In the genomic region with DNA sequence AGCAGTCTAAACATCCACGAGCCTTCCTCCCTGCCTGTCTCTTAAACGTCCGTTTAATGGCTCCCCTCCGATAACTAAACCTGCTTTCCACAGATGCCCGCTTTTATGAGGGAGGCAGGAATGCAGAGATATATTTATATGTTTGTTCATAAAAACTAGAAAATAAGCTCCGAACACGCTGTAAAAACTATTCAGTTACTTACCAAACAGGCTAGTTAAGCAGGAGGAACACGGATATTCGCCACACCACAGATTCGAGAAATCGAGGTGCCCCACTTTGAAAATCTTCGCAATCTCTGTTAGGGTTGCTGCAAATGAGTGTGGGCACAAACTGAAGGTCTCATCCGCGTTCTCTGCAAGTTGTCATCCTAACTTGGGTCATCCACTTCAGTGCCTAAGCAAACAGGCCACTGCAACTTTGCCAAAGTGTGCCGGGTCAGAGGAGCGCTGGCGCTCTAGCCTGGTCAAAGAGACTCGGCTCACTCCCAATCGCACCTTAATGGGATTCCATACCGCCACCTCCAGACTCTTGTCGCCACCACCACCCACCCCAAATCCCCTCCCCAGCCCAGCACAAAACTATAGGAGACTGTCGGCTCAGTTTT, we compare ENCODE assay signal across 12 mouse cellular contexts. TPM values are rescaled to one million over a fixed set of nuclear protein-coding genes. Genes with fewer than 3 reads are reported as not detected.
DNase-seq lines count a peak whose midpoint lies in the region; ATAC-seq and TF ChIP-seq lines count a peak whose summit lies in the region.
"Had no signal": no experiment of that assay in that cellular context is flagged by ENCODE, and none has a peak within 500 bp of the region (broad histone marks: within the 10 kb centered on the region; RNA-seq: fewer than 3 reads in every experiment).

No protein-coding gene starts in this region.

- TF ChIP-seq CTCF in heart, postnatal 0 days (IDR thresholded peaks at IDR 0.05; ENCODE audit: low read depth): no peak

- peaks cover 100% of the 10 kb centered on the region for H3K27me3 ChIP-seq in hindbrain, embryonic 10.5 days (ENCODE audit: insufficient read depth, poor library complexity, severe bottlenecking)
- H3K27me3 ChIP-seq in hindbrain, embryonic 16.5 days (replicated peaks; ENCODE audit: control insufficient read depth, insufficient read depth, low read length): peaks cover 61% of the 10 kb centered on the region
- H3K27me3 ChIP-seq in heart, postnatal 0 days (ENCODE audit: control insufficient read depth, insufficient read depth, low read length): no peaks in the 10 kb centered on the region
- peaks cover 98% of the 10 kb centered on the region for H3K27me3 ChIP-seq in liver, embryonic 15.5 days

- H3K9ac ChIP-seq in hindbrain, embryonic 16.5 days (ENCODE audit: low read depth, low read length): no peak overlapping the region
- peak overlapping the region; percentile 100 for H3K9ac ChIP-seq in heart, postnatal 0 days (replicated peaks; ENCODE audit: low read depth, low read length)
- no peak overlapping the region for H3K9ac ChIP-seq in liver, embryonic 15.5 days
- H3K9ac ChIP-seq: midbrain, embryonic 12.5 days had no signal

- H3K27ac ChIP-seq in hindbrain, embryonic 10.5 days: no peak overlapping the region
- no peak overlapping the region for H3K27ac ChIP-seq in hindbrain, embryonic 16.5 days (ENCODE audit: low read depth, low read length)
- H3K27ac ChIP-seq in heart, postnatal 0 days (ENCODE audit: low read depth): peak overlapping the region; percentile 98
- H3K27ac ChIP-seq in liver, embryonic 15.5 days (replicated peaks): no peak overlapping the region
- H3K27ac ChIP-seq: midbrain, embryonic 12.5 days had no signal

- H3K36me3 ChIP-seq in hindbrain, embryonic 10.5 days: no peaks in the 10 kb centered on the region
- no peaks in the 10 kb centered on the region for H3K36me3 ChIP-seq in hindbrain, embryonic 16.5 days (ENCODE audit: control insufficient read depth, insufficient read depth, low read length)
- H3K36me3 ChIP-seq in heart, postnatal 0 days (replicated peaks; ENCODE audit: control insufficient read depth, insufficient read depth, low read length): peaks cover 4% of the 10 kb centered on the region; the same call in 1 of the 2 replicates
- no peaks in the 10 kb centered on the region for H3K36me3 ChIP-seq in liver, embryonic 15.5 days (replicated peaks)
- H3K36me3 ChIP-seq: midbrain, embryonic 12.5 days had no signal

- WGBS in hindbrain, embryonic 10.5 days: 2% methylated on average over 22 of the region's 22 CpGs
- WGBS in hindbrain, embryonic 16.5 days: 1% methylated on average over 22 of the region's 22 CpGs
- WGBS in heart, postnatal 0 days: 2% methylated on average over 22 of the region's 22 CpGs
- 3% methylated on average over 22 of the region's 22 CpGs for WGBS in liver, embryonic 15.5 days (ENCODE audit: insufficient replicate concordance)

- H3K4me3 ChIP-seq in hindbrain, embryonic 10.5 days: no peak overlapping the region
- H3K4me3 ChIP-seq in hindbrain, embryonic 16.5 days (ENCODE audit: low read length): no peak overlapping the region
- peak overlapping the region; percentile 98 for H3K4me3 ChIP-seq in heart, postnatal 0 days (ENCODE audit: low read depth, low read length)
- peak overlapping the region; percentile 22; the same call in 1 of the 2 replicates for H3K4me3 ChIP-seq in liver, embryonic 15.5 days (replicated peaks)

- peaks cover 18% of the 10 kb centered on the region for H3K4me1 ChIP-seq in hindbrain, embryonic 10.5 days (replicated peaks)
- peaks cover 13% of the 10 kb centered on the region for H3K4me1 ChIP-seq in hindbrain, embryonic 16.5 days (ENCODE audit: control insufficient read depth, insufficient read depth, low read depth, low read length)
- 0 out of 2 replicates have a peak, but pooled peaks cover 4% of the 10 kb centered on the region for H3K4me1 ChIP-seq in heart, postnatal 0 days (ENCODE audit: control insufficient read depth, insufficient read depth)
- 0 out of 2 replicates have a peak, but pooled peaks cover 3% of the 10 kb centered on the region for H3K4me1 ChIP-seq in liver, embryonic 15.5 days (replicated peaks)

- H3K4me2 ChIP-seq in hindbrain, embryonic 16.5 days (ENCODE audit: low read length): no peak overlapping the region
- peak overlapping the region; percentile 97 for H3K4me2 ChIP-seq in heart, postnatal 0 days (ENCODE audit: low read depth, low read length)
- no peak overlapping the region for H3K4me2 ChIP-seq in liver, embryonic 15.5 days

- peak; percentile 50 for DNase-seq in hindbrain, embryonic 10.5 days (ENCODE audit: low spot score)
- peak; percentile 56 for DNase-seq in embryo, embryonic 11 days
- DNase-seq in heart, postnatal 0 days (ENCODE audit: low spot score): peak; percentile 65
- DNase-seq in right cerebral cortex, postnatal 36 days (ENCODE audit: low spot score in 2 of 2): no peak
- no peak for DNase-seq in layer of hippocampus, adult 9-11 months
- DNase-seq in c-Kit-positive CD71-positive TER-119-positive erythroid progenitor cells, embryonic 14.5 days (ENCODE audit: low spot score): no peak
- DNase-seq: cerebellum, adult 9-10 months had no signal

- no peaks in the 10 kb centered on the region for H3K9me3 ChIP-seq in hindbrain, embryonic 10.5 days
- H3K9me3 ChIP-seq in hindbrain, embryonic 16.5 days (ENCODE audit: control insufficient read depth, low read length): no peaks in the 10 kb centered on the region
- H3K9me3 ChIP-seq in heart, postnatal 0 days (replicated peaks; ENCODE audit: control insufficient read depth, low read length): no peaks in the 10 kb centered on the region
- H3K9me3 ChIP-seq in liver, embryonic 15.5 days (replicated peaks): no peaks in the 10 kb centered on the region
- H3K9me3 ChIP-seq: midbrain, embryonic 12.5 days had no signal

- ATAC-seq in hindbrain, embryonic 16.5 days: no peak
- peak; percentile 45 for ATAC-seq in heart, postnatal 0 days (ENCODE audit: insufficient read depth, low read depth)
- ATAC-seq in liver, embryonic 15.5 days (ENCODE audit: insufficient read depth): no peak

- no peak for TF ChIP-seq EP300 in heart, postnatal 0 days (IDR thresholded peaks at IDR 0.05; ENCODE audit: low read depth)

RNA-seq across cellular contexts. Expression of a gene that starts 0.7 kb away (rescaled TPM):
- 0.20 TPM in 1 of 2 replicates, not detected in the other for polyA plus RNA-seq in hindbrain, embryonic 10.5 days (2016; fragmentation: Nextera tagmentation; extraction: Ambion mirVana)
- polyA plus RNA-seq in hindbrain, embryonic 16.5 days (2015; fragmentation: Nextera tagmentation; extraction: Ambion mirVana): not detected in 2 replicates
- total RNA-seq in heart, postnatal 0 days (2014; rRNA removed; ENCODE audit: low replicate concordance): 33.2 and 39.5 TPM in 2 replicates
- polyA plus RNA-seq in heart, postnatal 0 days (2015; fragmentation: Nextera tagmentation; extraction: Ambion mirVana): 9.9 and 11.7 TPM in 2 replicates
- polyA plus RNA-seq in liver, embryonic 15.5 days (2015; fragmentation: Nextera tagmentation; extraction: Ambion mirVana): 0.39 and 0.51 TPM in 2 replicates
- total RNA-seq: granulocyte monocyte progenitor cell, adult 5-6 weeks; layer of hippocampus, adult 8-10 months had no signal
- polyA plus RNA-seq: midbrain, embryonic 12.5 days had no signal

Comparison
In these comparisons a context has a peak if more than half of its experiments do, and no peak if none do; other contexts are left out.
1. DNase-seq: peak in hindbrain, embryonic 10.5 days (single experiment), embryo, embryonic 11 days (single experiment) and heart, postnatal 0 days (single experiment); none in right cerebral cortex, postnatal 36 days (0 of 2), layer of hippocampus, adult 9-11 months (single experiment) and c-Kit-positive CD71-positive TER-119-positive erythroid progenitor cells, embryonic 14.5 days (single experiment).
2. H3K4me3 ChIP-seq: peak in heart, postnatal 0 days (single experiment) and liver, embryonic 15.5 days (single experiment); none in hindbrain, embryonic 10.5 days (single experiment) and hindbrain, embryonic 16.5 days (single experiment).